Comparison of ENCODE assay signal across 30 mouse cellular contexts in the genomic region with DNA sequence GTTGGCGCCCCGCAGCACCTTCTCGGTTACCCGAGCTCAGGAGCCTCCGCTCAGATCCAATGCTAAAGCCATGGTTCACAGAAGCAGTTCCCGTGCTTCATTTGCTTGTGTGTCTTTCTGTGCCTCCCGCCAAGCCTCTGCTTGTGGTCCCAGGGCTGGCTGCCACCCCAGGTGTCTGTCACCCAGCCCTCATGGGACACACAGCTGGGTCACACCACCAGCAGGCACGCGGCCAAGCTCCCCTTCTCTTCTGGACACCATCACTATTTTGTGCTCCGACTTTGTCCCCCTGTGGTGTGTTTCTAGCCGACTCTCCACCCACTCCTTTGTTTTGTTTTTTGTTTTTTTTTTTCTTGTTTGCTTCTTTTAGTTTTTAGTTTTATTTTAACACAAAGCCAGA. TPM values are rescaled to one million over a fixed set of nuclear protein-coding genes. Genes with fewer than 3 reads are reported as not detected.
A peak's percentile ranks its signal among the peaks of the same experiment; 100 is the strongest.
DNase-seq lines count a peak whose midpoint lies in the region; ATAC-seq and TF ChIP-seq lines count a peak whose summit lies in the region.
"Had no signal": no experiment of that assay in that cellular context is flagged by ENCODE, and none has a peak within 500 bp of the region (broad histone marks: within the 10 kb centered on the region; RNA-seq: fewer than 3 reads in every experiment).

No protein-coding gene starts in this region.

- no peak for TF ChIP-seq CTCF in gastrocnemius, adult 2 months (IDR thresholded peaks at IDR 0.05)

- 78% methylated on average over 11 of the region's 11 CpGs for WGBS in heart, embryonic 11.5 days (ENCODE audit: insufficient replicate concordance)
- 83% methylated on average over 11 of the region's 11 CpGs for WGBS in neural tube, embryonic 13.5 days

- H3K27ac ChIP-seq in gastrocnemius, adult 2 months = peak overlapping the region; percentile 1; the same call in 1 of the 2 replicates
- H3K27ac ChIP-seq in heart, embryonic 11.5 days (ENCODE audit: low read depth, low read length) = no peak overlapping the region
- 0 out of 2 replicates have a peak overlapping the region, but pooled peaks have one; percentile 13 for H3K27ac ChIP-seq in neural tube, embryonic 13.5 days (replicated peaks)
- H3K27ac ChIP-seq: embryonic facial prominence, embryonic 13.5 days; forebrain, embryonic 10.5 days; hindbrain, embryonic 13.5 days; kidney, embryonic 15.5 days; liver, embryonic 12.5 days; midbrain, embryonic 12.5 days; neural tube, embryonic 15.5 days had no signal

- no peak overlapping the region for H3K4me2 ChIP-seq in heart, embryonic 11.5 days
- no peak overlapping the region for H3K4me2 ChIP-seq in neural tube, embryonic 13.5 days
- H3K4me2 ChIP-seq: embryonic facial prominence, embryonic 13.5 days; hindbrain, embryonic 13.5 days; kidney, embryonic 15.5 days; liver, embryonic 12.5 days; midbrain, embryonic 12.5 days; neural tube, embryonic 15.5 days had no signal

- H3K36me3 ChIP-seq in heart, embryonic 11.5 days (ENCODE audit: control insufficient read depth, insufficient read depth, low read length) = peaks cover 3% of the 10 kb centered on the region; the same call in 1 of the 2 replicates
- H3K36me3 ChIP-seq in neural tube, embryonic 13.5 days = peaks cover 63% of the 10 kb centered on the region

- no peaks in the 10 kb centered on the region for H3K27me3 ChIP-seq in heart, embryonic 11.5 days (ENCODE audit: control insufficient read depth, insufficient read depth, low read length)
- H3K27me3 ChIP-seq in neural tube, embryonic 13.5 days = no peaks in the 10 kb centered on the region
- H3K27me3 ChIP-seq: embryonic facial prominence, embryonic 13.5 days; hindbrain, embryonic 13.5 days; kidney, embryonic 15.5 days; liver, embryonic 12.5 days; midbrain, embryonic 12.5 days; neural tube, embryonic 15.5 days had no signal

- no peaks in the 10 kb centered on the region for H3K9me3 ChIP-seq in heart, embryonic 11.5 days (replicated peaks; ENCODE audit: control insufficient read depth, low read length)
- H3K9me3 ChIP-seq in neural tube, embryonic 13.5 days = no peaks in the 10 kb centered on the region
- H3K9me3 ChIP-seq: embryonic facial prominence, embryonic 13.5 days; forebrain, embryonic 10.5 days; hindbrain, embryonic 13.5 days; kidney, embryonic 15.5 days; liver, embryonic 12.5 days; midbrain, embryonic 12.5 days; neural tube, embryonic 15.5 days had no signal

- no peaks in the 10 kb centered on the region for H3K4me1 ChIP-seq in heart, embryonic 11.5 days (ENCODE audit: control insufficient read depth, insufficient read depth, low read length)
- 0 out of 2 replicates have a peak, but pooled peaks cover 5% of the 10 kb centered on the region for H3K4me1 ChIP-seq in neural tube, embryonic 13.5 days (replicated peaks)
- H3K4me1 ChIP-seq: embryonic facial prominence, embryonic 13.5 days; forebrain, embryonic 10.5 days; liver, embryonic 12.5 days; midbrain, embryonic 12.5 days; neural tube, embryonic 15.5 days had no signal

- no peak overlapping the region for H3K9ac ChIP-seq in heart, embryonic 11.5 days (ENCODE audit: low read depth, low read length)
- no peak overlapping the region for H3K9ac ChIP-seq in neural tube, embryonic 13.5 days
- H3K9ac ChIP-seq: embryonic facial prominence, embryonic 13.5 days; hindbrain, embryonic 13.5 days; kidney, embryonic 15.5 days; liver, embryonic 12.5 days; liver, postnatal 0 days; midbrain, embryonic 12.5 days; neural tube, embryonic 15.5 days had no signal

- DNase-seq in gastrocnemius, adult 2 months = no peak
- no peak for DNase-seq in gastrocnemius, postnatal 14 days
- DNase-seq in heart, postnatal 4 days = peak; percentile 56
- no peak for DNase-seq in neural tube, embryonic 10.5 days (ENCODE audit: extremely low spot score, low spot score)
- DNase-seq in left cerebral cortex, postnatal 36 days (ENCODE audit: low spot score in 2 of 2) = no peak
- DNase-seq: adrenal gland, adult 2 months; adrenal gland, postnatal 36 days; B cell, adult 2 months; kidney, adult 18-20 months; kidney, postnatal 25 days; liver, postnatal 0 days; lung, postnatal 36 days; retina, postnatal 1 day; right cerebral cortex, postnatal 14 days; thymus, postnatal 25 days had no signal

- ATAC-seq in heart, embryonic 11.5 days (replicated peaks; ENCODE audit: insufficient number of reproducible peaks, low FRiP score, low TSS enrichment) = no peak
- no peak for ATAC-seq in neural tube, embryonic 13.5 days (ENCODE audit: low read depth)
- ATAC-seq: activated CD4-positive, CD25-positive, alpha-beta regulatory T cell, adult 4 months; liver, embryonic 12.5 days; liver, postnatal 0 days had no signal

- intact Hi-C loops in gastrocnemius, adult 2 months (cut with DNase I) = no loop called here
- intact Hi-C loops in gastrocnemius, postnatal 14 days (cut with DNase I; ENCODE audit: low total_unique reads) = no loop called here
- intact Hi-C loops in left cerebral cortex, postnatal 36 days (cut with DNase I) = no loop called here

- no peak overlapping the region for H3K4me3 ChIP-seq in gastrocnemius, adult 2 months
- H3K4me3 ChIP-seq in heart, embryonic 11.5 days (ENCODE audit: low read depth, low read length) = no peak overlapping the region
- H3K4me3 ChIP-seq in neural tube, embryonic 13.5 days = no peak overlapping the region
- H3K4me3 ChIP-seq: embryonic facial prominence, embryonic 13.5 days; forebrain, embryonic 10.5 days; hindbrain, embryonic 13.5 days; kidney, embryonic 15.5 days; liver, embryonic 12.5 days; midbrain, embryonic 12.5 days; neural tube, embryonic 15.5 days had no signal

RNA-seq across cellular contexts. Expression of a gene that starts 28.0 kb away (rescaled TPM):
- total RNA-seq in gastrocnemius, adult 2 months (2021) = not detected
- 1 to 10 TPM in 1 of 2 experiments, under 1 TPM in 1; 0.93 to 3.1 TPM for total RNA-seq in gastrocnemius, postnatal 14 days (2021)
- under 1 TPM in 1 of 2 experiments, not detected in 1; 0.64 TPM for total RNA-seq in heart, postnatal 4 days (2021)
- polyA plus RNA-seq in heart, embryonic 11.5 days (2014; fragmentation: Nextera tagmentation; extraction: Ambion mirVana) = 3.4 TPM in 2 replicates
- 7.9 and 11.2 TPM in 2 replicates for polyA plus RNA-seq in neural tube, embryonic 13.5 days (2015; fragmentation: Nextera tagmentation; extraction: Ambion mirVana)
- 100 to 1,000 TPM; 676 to 879 TPM for total RNA-seq in left cerebral cortex, postnatal 36 days (2021)
- total RNA-seq: common myeloid progenitor, adult 5-6 weeks; ES-E14; heart, postnatal 25 days; megakaryocyte, adult 5-6 weeks had no signal
- polyA plus RNA-seq: activated CD4-positive, CD25-positive, alpha-beta regulatory T cell, adult 4 months; liver, postnatal 0 days; testis, adult 2 months had no signal

Comparison
In these comparisons a context has a peak if more than half of its experiments do, and no peak if none do; other contexts are left out.
1. RNA of a gene that starts 28.0 kb away (total RNA-seq): 676 to 879 TPM in left cerebral cortex, postnatal 36 days; 0.93 to 3.1 TPM in gastrocnemius, postnatal 14 days, 0.64 TPM in heart, postnatal 4 days and not detected in gastrocnemius, adult 2 months; every median in the first group is over 100 times any median in the second.